Mouse (Mus musculus) right cerebral cortex, postnatal 25 days (tissue): ENCODE results near the gene Sdccag8.

Source experiments
- DNase-seq: peaks from one replicate; pipeline ENCODE4 v3.0.0; 2022

Sdccag8 gene

GRCm38 (mm10) chr1:177014921-177015439, 200.5 kb downstream of the Sdccag8 start:
- no peak for DNase-seq

DNA sequence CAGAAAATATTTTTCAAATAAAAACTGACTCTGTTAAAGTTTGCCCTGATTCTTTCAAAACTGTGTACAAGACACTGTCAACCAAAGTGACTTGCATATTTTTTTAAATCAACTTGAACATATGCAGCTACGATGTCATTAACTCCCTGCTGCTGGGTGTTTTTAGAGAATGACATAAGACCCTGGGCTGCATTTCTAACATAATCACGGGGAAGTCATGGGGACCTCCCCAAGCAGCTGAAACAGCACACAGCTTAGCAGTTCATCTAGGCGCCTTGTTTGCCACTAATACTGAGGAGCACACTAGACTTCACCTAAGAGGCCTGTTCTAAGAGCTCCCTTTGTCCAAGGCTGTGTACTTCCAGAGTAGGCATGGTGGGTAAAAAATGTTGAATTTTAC, 201.5 kb downstream of the Sdccag8 start:
- DNase-seq = no peak

DNA sequence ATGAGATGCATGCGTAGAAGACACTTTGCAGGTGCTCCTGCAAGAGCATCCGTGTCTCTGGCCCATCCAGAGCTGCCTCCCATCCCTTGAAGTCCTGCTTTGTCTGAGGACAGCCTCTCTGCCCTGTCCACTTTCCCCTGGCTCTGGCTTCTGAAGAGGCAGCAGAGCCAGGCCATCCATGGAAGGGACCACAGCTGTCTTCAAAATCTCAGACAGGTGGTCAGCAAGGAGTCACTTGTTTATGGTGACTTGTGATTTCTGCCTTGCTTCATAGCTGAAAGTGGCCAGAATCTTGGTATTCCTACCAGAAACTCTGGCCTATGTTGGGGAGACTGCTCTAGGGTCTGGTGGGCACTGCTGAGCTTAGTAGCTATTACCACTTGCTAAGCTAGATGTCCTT, 202.3 kb downstream of the Sdccag8 start:
- no peak for DNase-seq

DNA sequence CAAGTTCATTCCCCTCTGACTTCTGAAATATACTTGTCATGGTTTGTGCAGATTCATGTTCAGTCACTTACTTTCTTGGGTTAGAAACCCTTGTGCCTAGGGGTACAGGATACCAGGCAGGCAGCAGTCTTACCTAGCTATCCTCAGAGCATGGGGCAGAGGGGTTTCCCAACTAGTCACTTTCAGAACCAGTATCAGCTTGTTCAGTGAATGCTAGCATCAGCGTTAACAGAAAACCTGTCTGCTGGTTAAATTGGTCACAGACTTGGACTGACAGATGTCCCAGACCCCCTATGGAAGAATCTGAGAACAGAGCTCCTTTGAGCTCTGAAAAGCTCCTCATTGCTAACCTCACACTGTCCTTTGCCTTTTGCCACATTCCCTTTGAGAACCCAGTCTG, 204.3 kb downstream of the Sdccag8 start:
- no peak for DNase-seq

DNA sequence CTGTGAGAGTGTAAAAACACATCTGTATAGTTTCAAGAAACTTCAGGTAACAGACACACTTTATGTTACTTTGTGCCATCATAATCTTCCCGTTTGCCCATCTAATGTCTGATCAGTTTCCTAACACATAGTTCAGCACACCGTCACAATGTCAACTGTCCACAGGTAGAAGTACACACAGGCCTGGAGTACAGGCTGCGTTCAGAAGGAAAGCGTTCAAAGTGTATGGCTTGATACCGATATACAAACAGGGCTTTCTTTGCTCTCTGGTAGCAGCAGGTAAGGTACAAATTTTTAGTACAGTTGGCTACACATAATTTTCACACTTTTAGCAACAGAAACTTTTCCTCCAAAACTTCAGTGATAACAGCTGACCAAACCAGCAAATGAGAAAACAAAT, 205.2 kb downstream of the Sdccag8 start:
- no peak for DNase-seq

- DNase-seq = no peak
Observed at GRCm38 (mm10) chr1:177022751-177023150, 208.3 kb downstream of the Sdccag8 start.

GRCm38 (mm10) chr1:177027706-177028105, 213.2 kb downstream of the Sdccag8 start:
- DNase-seq = peak; percentile 22

DNA sequence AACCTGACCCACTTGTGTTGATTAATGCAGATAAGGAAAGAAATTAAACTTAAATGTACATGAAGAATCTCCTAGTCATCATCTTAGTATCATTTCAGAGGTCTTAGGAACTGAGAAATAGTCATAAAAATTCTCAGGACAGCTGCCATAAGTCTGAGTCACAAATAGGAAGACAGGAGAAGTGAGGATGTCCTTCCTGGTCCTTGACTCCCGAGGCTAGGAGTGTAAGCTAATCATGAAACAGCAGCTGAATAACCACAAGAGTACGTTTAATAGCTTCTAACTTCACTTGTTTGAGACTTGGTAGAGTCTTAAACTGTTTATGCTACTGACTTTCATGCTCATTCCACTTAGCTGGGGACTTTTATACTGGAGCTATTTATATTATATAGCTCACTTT, 214.6 kb downstream of the Sdccag8 start:
- DNase-seq = no peak

GRCm38 (mm10) chr1:177030669-177031068, 216.2 kb downstream of the Sdccag8 start:
- DNase-seq = no peak

GRCm38 (mm10) chr1:177031196-177031595, 216.7 kb downstream of the Sdccag8 start:
- no peak for DNase-seq

DNA sequence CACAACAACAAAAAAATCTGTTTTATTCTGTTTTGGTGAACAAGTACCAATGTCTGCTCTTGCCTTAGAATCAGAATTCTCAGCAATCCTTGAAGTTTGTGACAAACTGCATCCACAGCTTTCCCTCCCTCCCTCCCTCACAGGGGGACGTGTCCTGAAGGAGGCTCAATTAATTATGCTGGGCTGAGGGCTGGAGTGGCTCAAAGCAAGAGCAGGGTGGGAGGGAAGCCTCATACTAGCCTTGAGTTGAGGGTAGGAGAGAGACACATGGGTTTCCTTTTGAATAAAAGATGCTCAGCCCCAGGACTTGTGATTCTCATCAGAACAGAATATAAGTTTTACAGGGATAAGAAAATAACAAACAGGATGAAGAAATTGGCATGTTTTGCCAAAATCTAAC, 217.8 kb downstream of the Sdccag8 start:
- no peak for DNase-seq

DNA sequence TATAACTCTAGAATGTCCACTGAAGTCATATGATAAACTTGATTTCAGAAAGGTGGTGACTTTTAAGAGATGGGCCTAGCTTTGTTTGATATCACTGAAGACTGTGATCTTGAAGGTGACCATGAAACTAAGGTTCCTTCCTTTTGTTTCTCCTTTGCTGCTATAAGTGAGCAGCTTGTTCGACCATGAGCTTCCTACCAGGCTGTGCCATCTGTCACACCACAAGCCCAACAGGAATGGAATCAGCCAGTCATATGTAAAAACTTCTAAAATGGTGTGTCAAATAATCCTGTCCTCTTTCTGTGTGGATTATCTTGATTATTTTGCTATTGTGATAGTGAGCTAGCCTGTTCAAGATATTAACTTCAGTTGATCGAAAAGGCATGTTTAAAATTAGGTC, 221.0 kb downstream of the Sdccag8 start:
- no peak for DNase-seq

- DNase-seq = no peak
Observed at GRCm38 (mm10) chr1:177038383-177038782, 223.9 kb downstream of the Sdccag8 start.

DNA sequence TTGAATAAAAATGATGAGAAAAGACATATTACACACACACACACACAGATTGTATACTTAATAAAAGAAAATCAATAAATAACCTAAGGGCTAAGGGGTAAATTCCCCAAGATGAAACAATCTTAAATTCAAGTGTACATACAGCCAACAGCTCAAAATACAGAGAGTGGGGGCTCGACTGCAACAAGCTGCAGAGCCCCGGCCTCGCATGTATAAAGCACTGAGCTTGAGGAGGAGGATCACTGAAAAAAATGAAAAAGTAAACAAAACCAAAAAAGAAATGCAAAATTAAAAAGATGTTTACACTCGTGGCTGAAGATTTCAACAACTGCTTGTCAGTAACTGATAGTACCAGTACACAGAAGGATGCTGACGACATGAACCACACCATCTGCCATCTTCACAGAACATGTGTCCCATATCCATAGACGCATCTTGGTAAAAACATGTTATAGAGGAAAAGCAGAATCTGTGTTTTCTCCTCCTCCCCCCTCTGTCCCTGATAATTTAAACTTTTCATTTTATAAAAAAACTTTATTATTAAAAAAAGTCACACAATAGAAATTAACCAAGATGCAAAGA, 224.7 kb downstream of the Sdccag8 start:
- no peak for DNase-seq

- DNase-seq = no peak
Observed at GRCm38 (mm10) chr1:177040058-177040457, 225.6 kb downstream of the Sdccag8 start.

- no peak for DNase-seq
Observed at GRCm38 (mm10) chr1:177045885-177046284, 231.4 kb downstream of the Sdccag8 start.

GRCm38 (mm10) chr1:177046963-177047362, 232.5 kb downstream of the Sdccag8 start:
- DNase-seq = no peak

GRCm38 (mm10) chr1:177048773-177049172, 234.3 kb downstream of the Sdccag8 start:
- no peak for DNase-seq

GRCm38 (mm10) chr1:177051366-177051963, 237.0 kb downstream of the Sdccag8 start:
- no peak for DNase-seq

DNA sequence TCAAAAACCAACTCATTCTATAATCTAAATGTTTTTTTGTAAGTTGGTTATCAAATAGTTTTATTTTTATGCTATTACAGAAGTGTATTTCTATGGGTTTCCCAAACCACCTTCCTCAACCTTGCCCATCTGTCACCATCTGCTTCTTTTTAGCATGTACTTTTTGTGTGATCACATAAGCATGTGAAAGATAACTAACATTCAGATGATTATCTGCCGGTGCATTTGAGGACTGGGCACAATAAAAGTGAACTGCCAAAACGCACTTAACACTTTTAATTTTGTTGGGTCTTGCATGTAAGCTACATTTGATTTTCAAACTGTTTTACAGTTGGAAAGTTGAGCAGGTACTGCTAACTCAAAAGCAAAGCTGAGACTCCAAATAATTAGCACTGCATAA, 240.4 kb downstream of the Sdccag8 start:
- DNase-seq = no peak

DNA sequence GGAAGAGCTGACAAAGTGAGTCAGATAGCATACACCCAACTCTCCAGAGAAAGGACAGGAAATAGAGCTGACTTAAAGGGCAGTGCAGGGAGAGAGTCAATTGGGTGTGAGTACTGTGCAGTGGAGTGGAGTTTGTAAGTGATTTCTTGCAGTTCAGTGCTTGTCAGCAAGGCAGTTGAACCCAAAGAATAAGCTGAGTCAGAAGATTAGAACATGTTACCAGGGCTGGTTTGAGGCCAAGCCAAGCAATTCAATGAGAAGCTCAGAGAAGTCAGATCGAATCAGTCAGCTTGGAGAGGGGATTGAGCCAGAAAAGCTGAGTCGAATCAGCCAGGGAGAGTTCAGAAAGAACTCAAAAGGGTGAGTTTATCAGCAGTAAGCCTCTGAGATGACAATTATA, 247.3 kb downstream of the Sdccag8 start:
- DNase-seq = no peak

DNA sequence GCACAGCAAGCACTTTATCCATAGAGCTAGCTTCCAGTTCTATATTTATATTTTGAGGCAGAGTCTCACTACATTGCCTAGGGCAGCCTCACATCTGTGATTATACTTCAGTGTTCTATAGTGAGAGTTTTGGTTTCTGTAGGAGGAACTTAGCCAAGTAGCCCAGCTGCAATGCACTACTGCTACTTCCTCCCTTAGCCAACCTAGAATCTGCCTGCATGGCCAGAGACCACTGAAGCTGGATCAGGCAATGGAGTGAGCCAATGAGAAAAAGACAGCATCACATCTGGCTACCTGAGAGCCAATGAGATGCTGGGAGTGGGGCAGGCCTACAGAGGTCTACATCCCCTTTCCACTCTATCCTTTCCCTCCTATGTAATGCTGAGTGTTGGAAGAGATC, 251.3 kb downstream of the Sdccag8 start:
- no peak for DNase-seq

DNA sequence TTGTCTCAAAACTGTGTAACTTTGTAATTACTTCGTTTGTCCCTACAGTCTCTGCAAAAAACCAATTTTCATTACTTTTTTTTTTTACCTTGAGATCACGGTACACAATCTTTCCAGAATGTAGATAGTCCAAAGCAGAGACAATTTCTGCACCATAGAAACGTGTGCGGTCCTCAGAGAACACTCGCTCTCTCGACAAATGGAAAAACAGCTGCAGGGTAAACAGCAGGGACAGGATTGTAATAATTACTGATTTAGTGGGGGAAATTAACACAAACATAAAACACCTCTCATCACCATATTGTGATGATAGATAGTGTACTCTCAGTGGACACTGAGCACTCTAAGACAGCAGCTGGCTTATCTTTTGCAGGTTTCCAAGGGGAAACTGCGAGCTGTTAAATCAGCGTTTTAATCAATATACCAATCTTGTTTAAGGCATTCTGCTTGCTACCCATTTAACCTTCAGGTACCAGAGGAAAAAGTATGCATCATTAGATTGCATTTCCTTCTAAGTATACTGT, 252.7 kb downstream of the Sdccag8 start:
- no peak for DNase-seq

GRCm38 (mm10) chr1:177069161-177069560, 254.7 kb downstream of the Sdccag8 start:
- no peak for DNase-seq
